Mouse (Mus musculus) cerebellum, adult (tissue): Measurements from ENCODE around the gene Bend3.

Experiments
- ATAC-seq: cut with Nextera tagmentation; 2 replicates; pipeline ENCODE4 v1.9.2; 2017; ENCODE audit warnings: mild to moderate bottlenecking, moderate library complexity, mixed read lengths; ENCODE audit not compliant: insufficient number of reproducible peaks, low FRiP score, low TSS enrichment

Gene Bend3

GRCm38 (mm10) chr10:43479436-43480157 lies 966 bp downstream of the Bend3 start:
- ATAC-seq = peak; percentile 92

- no peak for ATAC-seq
Observed at GRCm38 (mm10) chr10:43480227-43480849, 1.7 kb downstream of the Bend3 start.

- ATAC-seq = no peak
Observed at GRCm38 (mm10) chr10:43481179-43481578, 2.5 kb downstream of the Bend3 start.

- ATAC-seq = no peak
Observed at GRCm38 (mm10) chr10:43482021-43482420, 3.4 kb downstream of the Bend3 start.

- no peak for ATAC-seq
Observed at GRCm38 (mm10) chr10:43483426-43483995, 4.9 kb downstream of the Bend3 start.

GRCm38 (mm10) chr10:43485751-43486268 lies 7.2 kb downstream of the Bend3 start:
- ATAC-seq = no peak

- ATAC-seq = no peak
Observed at GRCm38 (mm10) chr10:43487441-43488010, 8.9 kb downstream of the Bend3 start.

GRCm38 (mm10) chr10:43488258-43488657 lies 9.6 kb downstream of the Bend3 start:
- ATAC-seq = no peak

- no peak for ATAC-seq
Observed at GRCm38 (mm10) chr10:43489139-43489538, 10.5 kb downstream of the Bend3 start.

- no peak for ATAC-seq
Observed at GRCm38 (mm10) chr10:43489550-43489949, 10.9 kb downstream of the Bend3 start.

GRCm38 (mm10) chr10:43490034-43490433 lies 11.4 kb downstream of the Bend3 start:
- ATAC-seq = no peak

- no peak for ATAC-seq
Observed at GRCm38 (mm10) chr10:43490846-43491245, 12.2 kb downstream of the Bend3 start.

GRCm38 (mm10) chr10:43502599-43502998 lies 24.0 kb downstream of the Bend3 start:
- ATAC-seq = peak; percentile 94

- ATAC-seq = no peak
Observed at GRCm38 (mm10) chr10:43504291-43504690, 25.7 kb downstream of the Bend3 start.

- no peak for ATAC-seq
Observed at GRCm38 (mm10) chr10:43507051-43507450, 28.4 kb downstream of the Bend3 start.

GRCm38 (mm10) chr10:43509228-43509627 lies 30.6 kb downstream of the Bend3 start:
- ATAC-seq = no peak

- no peak for ATAC-seq
Observed at GRCm38 (mm10) chr10:43512976-43513375, 34.3 kb downstream of the Bend3 start.

- peak; percentile 61; the same call in 1 of the 2 replicates for ATAC-seq
Observed at GRCm38 (mm10) chr10:43516992-43517660, 38.5 kb downstream of the Bend3 start.

- ATAC-seq = no peak
Observed at GRCm38 (mm10) chr10:43517836-43518235, 39.2 kb downstream of the Bend3 start.

GRCm38 (mm10) chr10:43518368-43518767 lies 39.7 kb downstream of the Bend3 start:
- no peak for ATAC-seq
